Comparison of ENCODE assay signal across 29 mouse cellular contexts in genomic region chr1:160645416-160645815, GRCm38 (mm10).
DNase-seq lines count a peak whose midpoint lies in the region; ATAC-seq and TF ChIP-seq lines count a peak whose summit lies in the region.
"Had no signal": no experiment of that assay in that cellular context is flagged by ENCODE, and none has a peak within 500 bp of the region (broad histone marks: within the 10 kb centered on the region; RNA-seq: fewer than 3 reads in every experiment).

No protein-coding gene starts in this region.

- H3K27me3 ChIP-seq in kidney, adult 2 months (replicated peaks; ENCODE audit: control insufficient read depth, insufficient read depth, low read length), result no peaks in the 10 kb centered on the region
- H3K27me3 ChIP-seq in liver, postnatal 0 days (ENCODE audit: insufficient read depth, low read length), result no peaks in the 10 kb centered on the region
- no peaks in the 10 kb centered on the region for H3K27me3 ChIP-seq in liver, embryonic 12.5 days (replicated peaks)
- no peaks in the 10 kb centered on the region for H3K27me3 ChIP-seq in Patski
- H3K27me3 ChIP-seq: forebrain, embryonic 13.5 days; heart, embryonic 12.5 days; hindbrain, embryonic 15.5 days; limb, embryonic 15.5 days had no signal

- H3K4me1 ChIP-seq in kidney, adult 2 months (ENCODE audit: control insufficient read depth, insufficient read depth, low read length), result 0 out of 2 replicates have a peak, but pooled peaks cover 2% of the 10 kb centered on the region
- H3K4me1 ChIP-seq in liver, postnatal 0 days (ENCODE audit: insufficient read depth), result no peaks in the 10 kb centered on the region
- H3K4me1 ChIP-seq in liver, embryonic 12.5 days, result no peaks in the 10 kb centered on the region
- H3K4me1 ChIP-seq: forebrain, embryonic 13.5 days; heart, embryonic 12.5 days; hindbrain, embryonic 15.5 days had no signal

- no peaks in the 10 kb centered on the region for H3K36me3 ChIP-seq in kidney, adult 2 months (ENCODE audit: control insufficient read depth, insufficient read depth, low read length)
- H3K36me3 ChIP-seq in liver, postnatal 0 days (replicated peaks; ENCODE audit: insufficient read depth, low read length), result no peaks in the 10 kb centered on the region
- H3K36me3 ChIP-seq in liver, embryonic 12.5 days, result peaks cover 3% of the 10 kb centered on the region; the same call in 1 of the 2 replicates
- H3K36me3 ChIP-seq: heart, embryonic 12.5 days; hindbrain, embryonic 10.5 days; hindbrain, embryonic 15.5 days; limb, embryonic 10.5 days; limb, embryonic 15.5 days; midbrain, embryonic 10.5 days had no signal

- no peaks in the 10 kb centered on the region for H3K9me3 ChIP-seq in liver, postnatal 0 days (ENCODE audit: low read length)
- no peaks in the 10 kb centered on the region for H3K9me3 ChIP-seq in liver, embryonic 12.5 days (replicated peaks)
- H3K9me3 ChIP-seq: forebrain, embryonic 13.5 days; G1E; heart, embryonic 12.5 days; hindbrain, embryonic 10.5 days; hindbrain, embryonic 15.5 days; limb, embryonic 10.5 days; limb, embryonic 15.5 days; midbrain, embryonic 10.5 days had no signal

- no peak for TF ChIP-seq POLR2A in kidney, adult 2 months (IDR thresholded peaks at IDR 0.05; ENCODE audit: low read depth, low read length)

- TF ChIP-seq CTCF in kidney, adult 2 months (conservative IDR thresholded peaks at IDR 0.05; ENCODE audit: insufficient read depth, insufficient read length, low read depth, low read length), result peak; percentile 40
- peak; percentile 19; the same call in 1 of the 2 replicates for TF ChIP-seq CTCF in liver, postnatal 0 days (IDR thresholded peaks at IDR 0.05; ENCODE audit: low read depth)
- TF ChIP-seq CTCF in Patski (IDR thresholded peaks at IDR 0.05), result peak; percentile 25

- no peak overlapping the region for H3K27ac ChIP-seq in kidney, adult 2 months (ENCODE audit: insufficient read depth, low read depth, low read length)
- H3K27ac ChIP-seq in liver, postnatal 0 days (ENCODE audit: low read depth), result no peak overlapping the region
- no peak overlapping the region for H3K27ac ChIP-seq in liver, embryonic 12.5 days
- H3K27ac ChIP-seq: forebrain, embryonic 13.5 days; hindbrain, embryonic 10.5 days; hindbrain, embryonic 15.5 days; limb, embryonic 10.5 days; limb, embryonic 15.5 days; midbrain, embryonic 10.5 days had no signal

- ATAC-seq in liver, postnatal 0 days, result no peak
- no peak for ATAC-seq in liver, embryonic 12.5 days
- no peak for ATAC-seq in Patski
- ATAC-seq: forebrain, embryonic 13.5 days; inflammation-experienced regulatory T-cells, adult 6 months; midbrain, embryonic 16.5 days had no signal

- H3K9ac ChIP-seq in liver, postnatal 0 days (replicated peaks), result no peak overlapping the region
- H3K9ac ChIP-seq in liver, embryonic 12.5 days, result no peak overlapping the region
- H3K9ac ChIP-seq: forebrain, embryonic 13.5 days; heart, embryonic 12.5 days; hindbrain, embryonic 15.5 days; limb, embryonic 15.5 days had no signal

- H3K4me2 ChIP-seq in liver, postnatal 0 days (ENCODE audit: low read depth, low read length), result no peak overlapping the region
- no peak overlapping the region for H3K4me2 ChIP-seq in liver, embryonic 12.5 days
- H3K4me2 ChIP-seq: forebrain, embryonic 13.5 days; heart, embryonic 12.5 days; hindbrain, embryonic 15.5 days; limb, embryonic 15.5 days had no signal

- no peak overlapping the region for H3K4me3 ChIP-seq in kidney, adult 2 months (ENCODE audit: insufficient read depth, low read depth, low read length)
- H3K4me3 ChIP-seq in liver, postnatal 0 days (ENCODE audit: low read depth, low read length), result no peak overlapping the region
- H3K4me3 ChIP-seq in liver, embryonic 12.5 days, result no peak overlapping the region
- H3K4me3 ChIP-seq: forebrain, embryonic 13.5 days; heart, embryonic 12.5 days; hindbrain, embryonic 10.5 days; hindbrain, embryonic 15.5 days; limb, embryonic 10.5 days; limb, embryonic 15.5 days; midbrain, embryonic 10.5 days had no signal

- POLR2A ChIA-PET in Patski (lab: Charles Lee), result no interaction called here

- TF ChIP-seq EP300 in liver, postnatal 0 days (IDR thresholded peaks at IDR 0.05; ENCODE audit: low read depth), result no peak

- DNase-seq in kidney, adult 2 months, result no peak
- DNase-seq in kidney, postnatal 10 days, result no peak
- no peak for DNase-seq in liver, postnatal 0 days
- no peak for DNase-seq in Patski (ENCODE audit: low read depth, low spot score)
- no peak for DNase-seq in yolk sac, embryonic 10.5 days (ENCODE audit: low spot score)
- DNase-seq: adrenal gland, postnatal 14 days; B cell, adult 2 months; cerebellum, adult 11 months; cerebellum, adult 9-10 months; cerebellum, postnatal 36 days; gastrocnemius, postnatal 14 days; heart, postnatal 10 days; kidney, adult 8-10 months; kidney, postnatal 25 days; lung, adult 2 months; right cerebral cortex, postnatal 25 days; thymus, adult 2 months; thymus, postnatal 4 days had no signal

- WGBS in kidney, adult 2 months, result 87% methylated on average over 3 of the region's 3 CpGs
- WGBS in liver, postnatal 0 days (ENCODE audit: insufficient replicate concordance), result 90% methylated on average over 3 of the region's 3 CpGs
- WGBS in liver, embryonic 12.5 days (ENCODE audit: insufficient replicate concordance), result 85% methylated on average over 3 of the region's 3 CpGs

- in situ Hi-C loops in Patski (cut with MboI; ENCODE audit: low pct_unique_long_range_greater_than_20kb), result no loop called here

- CTCF ChIA-PET in Patski (lab: Charles Lee), result interaction anchor here (1.3 kb wide), 1 partner anchor 12 kb away, joined by 5 read pairs; no protein-coding TSS in a partner anchor
